Comparison of ENCODE assay signal across 22 mouse cellular contexts in the genomic region with DNA sequence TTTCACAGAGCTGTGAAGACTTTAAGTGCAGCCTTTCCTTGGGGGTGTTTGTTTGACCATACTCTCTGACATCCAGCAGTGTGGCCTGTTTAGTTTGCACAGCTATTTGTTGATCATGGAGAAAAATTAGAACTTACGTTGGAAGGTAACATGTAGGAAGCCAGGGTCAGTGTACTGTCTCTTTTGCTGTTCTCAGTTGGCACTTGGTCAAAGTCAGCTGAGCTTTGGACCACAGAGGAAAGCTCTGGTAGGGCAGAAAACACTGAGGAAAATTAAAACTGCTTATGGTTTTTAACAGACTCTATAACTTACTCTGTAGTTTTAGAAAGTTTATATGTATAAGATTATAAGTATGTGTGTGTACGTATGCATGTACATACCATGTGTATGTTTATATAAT.
A peak's percentile ranks its signal among the peaks of the same experiment; 100 is the strongest.
DNase-seq lines count a peak whose midpoint lies in the region; ATAC-seq and TF ChIP-seq lines count a peak whose summit lies in the region.
"Had no signal": no experiment of that assay in that cellular context is flagged by ENCODE, and none has a peak within 500 bp of the region (broad histone marks: within the 10 kb centered on the region; RNA-seq: fewer than 3 reads in every experiment).

No protein-coding gene starts in this region.

- no peaks in the 10 kb centered on the region for H3K27me3 ChIP-seq in kidney, adult 2 months (replicated peaks; ENCODE audit: control insufficient read depth, insufficient read depth, low read length)
- H3K27me3 ChIP-seq in kidney, embryonic 14.5 days (ENCODE audit: control insufficient read depth, insufficient read depth, low read length) = no peaks in the 10 kb centered on the region
- H3K27me3 ChIP-seq: forebrain, embryonic 13.5 days; hindbrain, embryonic 12.5 days; hindbrain, embryonic 15.5 days had no signal

- no peak for TF ChIP-seq CTCF in kidney, adult 2 months (conservative IDR thresholded peaks at IDR 0.05; ENCODE audit: insufficient read depth, insufficient read length, low read depth, low read length)

- H3K27ac ChIP-seq in kidney, adult 2 months (ENCODE audit: insufficient read depth, low read depth, low read length) = no peak overlapping the region
- H3K27ac ChIP-seq in kidney, embryonic 14.5 days (ENCODE audit: low read depth, low read length) = no peak overlapping the region
- H3K27ac ChIP-seq: forebrain, embryonic 10.5 days; forebrain, embryonic 13.5 days; heart, adult 2 months; hindbrain, embryonic 12.5 days; hindbrain, embryonic 15.5 days had no signal

- H3K9ac ChIP-seq in kidney, embryonic 14.5 days (ENCODE audit: low read depth, low read length) = no peak overlapping the region
- H3K9ac ChIP-seq: forebrain, embryonic 13.5 days; hindbrain, embryonic 12.5 days; hindbrain, embryonic 15.5 days had no signal

- peaks cover 4% of the 10 kb centered on the region; the same call in 1 of the 2 replicates for H3K4me1 ChIP-seq in kidney, adult 2 months (ENCODE audit: control insufficient read depth, insufficient read depth, low read length)
- H3K4me1 ChIP-seq in kidney, embryonic 14.5 days (ENCODE audit: control insufficient read depth, insufficient read depth, low read length) = no peaks in the 10 kb centered on the region
- H3K4me1 ChIP-seq: forebrain, embryonic 10.5 days; forebrain, embryonic 13.5 days; hindbrain, embryonic 12.5 days; hindbrain, embryonic 15.5 days had no signal

- no peak overlapping the region for H3K4me2 ChIP-seq in kidney, embryonic 14.5 days (replicated peaks; ENCODE audit: low read depth, low read length)
- H3K4me2 ChIP-seq: forebrain, embryonic 13.5 days; heart, embryonic 11.5 days; hindbrain, embryonic 12.5 days; hindbrain, embryonic 15.5 days had no signal

- no peak overlapping the region for H3K4me3 ChIP-seq in kidney, adult 2 months (ENCODE audit: insufficient read depth, low read depth, low read length)
- H3K4me3 ChIP-seq in kidney, embryonic 14.5 days (ENCODE audit: low read length) = no peak overlapping the region
- H3K4me3 ChIP-seq: forebrain, embryonic 10.5 days; forebrain, embryonic 13.5 days; heart, adult 2 months; hindbrain, embryonic 12.5 days; hindbrain, embryonic 15.5 days had no signal

- TF ChIP-seq POLR2A in kidney, adult 2 months (IDR thresholded peaks at IDR 0.05; ENCODE audit: low read depth, low read length) = no peak

- DNase-seq in kidney, adult 2 months = peak; percentile 75
- DNase-seq in kidney, adult 9 months = peak; percentile 66
- peak; percentile 23 for DNase-seq in kidney, postnatal 10 days
- peak; percentile 56 to 61 for DNase-seq in kidney, postnatal 36 days
- no peak for DNase-seq in thymus, postnatal 0 days (ENCODE audit: low spot score)
- DNase-seq: adrenal gland, adult 8-10 months; adrenal gland, postnatal 25 days; cerebellum, adult 18-20 months; cerebellum, adult 9-10 months; cerebellum, postnatal 14 days; gastrocnemius, postnatal 10 days; gastrocnemius, postnatal 36 days; heart, adult 2 months had no signal

- no peaks in the 10 kb centered on the region for H3K9me3 ChIP-seq in kidney, embryonic 14.5 days (ENCODE audit: control insufficient read depth, low read length)
- H3K9me3 ChIP-seq: forebrain, embryonic 10.5 days; forebrain, embryonic 13.5 days; hindbrain, embryonic 12.5 days; hindbrain, embryonic 15.5 days had no signal

- H3K36me3 ChIP-seq in kidney, adult 2 months (ENCODE audit: control insufficient read depth, insufficient read depth, low read length) = no peaks in the 10 kb centered on the region
- no peaks in the 10 kb centered on the region for H3K36me3 ChIP-seq in kidney, embryonic 14.5 days (ENCODE audit: control insufficient read depth, insufficient read depth, low read length)
- H3K36me3 ChIP-seq: forebrain, embryonic 10.5 days; hindbrain, embryonic 12.5 days; hindbrain, embryonic 15.5 days had no signal

- WGBS in kidney, adult 2 months = 60% methylated on average over 2 of the region's 2 CpGs
- WGBS in kidney, embryonic 14.5 days = 87% methylated on average over 2 of the region's 2 CpGs

- no peak for ATAC-seq in kidney, embryonic 14.5 days (ENCODE audit: low FRiP score, low TSS enrichment)
- ATAC-seq: activated CD4-positive, CD25-positive, alpha-beta regulatory T cell, adult 4 months; CD4-positive, CD25-positive, alpha-beta regulatory T cell, adult 4 months; forebrain, embryonic 13.5 days; forebrain, embryonic 16.5 days had no signal
